Mouse (Mus musculus) urinary bladder, adult 18-20 months (tissue): ENCODE results near the gene Osm.
A peak's percentile ranks its signal among the peaks of the same experiment; 100 is the strongest.

ENCODE experiments used
- DNase-seq, 2 experiments: peaks; one replicate each; pipeline ENCODE4 v3.0.0; 2022; ENCODE audit warnings: low spot score in 2 of 2, mixed read lengths in 2 of 2

Gene Osm

GRCm38 (mm10) chr11:4235665-4236545 is at the start of gene Osm:
Osm (plus strand) TSS chr11:4236420.
- no peak for DNase-seq

- peak; percentile 96 to 98 for DNase-seq
Measured at GRCm38 (mm10) chr11:4186486-4187317, 49.5 kb upstream of the Osm start, which contains the start of gene Tbc1d10a. Tbc1d10a (plus strand) TSS chr11:4186789.

DNA sequence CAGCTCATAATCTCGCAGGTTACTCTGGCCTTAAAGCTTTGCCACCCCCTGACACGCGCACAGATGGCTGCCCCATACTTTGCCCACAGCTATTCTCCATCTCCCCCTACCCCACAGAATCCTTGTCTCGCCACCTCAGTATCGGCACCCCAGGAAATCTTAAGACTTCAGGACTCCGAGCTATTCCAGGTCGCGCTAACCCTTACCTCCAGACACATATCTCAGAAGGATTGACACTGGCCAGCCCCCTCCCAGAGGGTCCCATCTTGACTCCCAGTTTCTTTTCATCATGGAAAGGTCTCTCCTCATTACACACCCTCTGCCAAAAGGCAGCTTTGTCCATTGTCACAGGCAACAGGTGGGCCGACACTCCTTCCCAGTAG is 48.9 kb upstream of the Osm start:
- no peak for DNase-seq

GRCm38 (mm10) chr11:4189182-4189581 is 47.0 kb upstream of the Osm start:
- no peak for DNase-seq

DNA sequence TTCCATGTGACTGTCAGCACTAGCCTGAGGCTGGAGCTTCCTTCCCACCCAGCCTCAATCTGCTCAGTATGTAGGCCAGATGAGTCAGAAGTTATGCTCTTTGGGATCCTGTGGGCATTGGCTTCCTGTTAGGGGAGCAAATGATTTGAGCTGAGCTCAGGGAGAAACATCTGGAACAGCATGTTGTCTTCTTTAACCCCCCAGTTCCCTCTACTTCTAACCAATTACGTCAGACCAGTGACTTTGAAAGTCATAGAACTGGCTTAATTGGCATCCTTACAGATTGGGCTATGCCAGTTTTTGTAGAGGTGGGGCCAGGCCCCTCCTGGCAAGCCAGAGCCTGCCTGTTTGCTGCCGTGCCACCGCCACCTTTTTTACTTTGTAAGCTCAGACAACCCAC is 45.5 kb upstream of the Osm start:
- no peak for DNase-seq

DNA sequence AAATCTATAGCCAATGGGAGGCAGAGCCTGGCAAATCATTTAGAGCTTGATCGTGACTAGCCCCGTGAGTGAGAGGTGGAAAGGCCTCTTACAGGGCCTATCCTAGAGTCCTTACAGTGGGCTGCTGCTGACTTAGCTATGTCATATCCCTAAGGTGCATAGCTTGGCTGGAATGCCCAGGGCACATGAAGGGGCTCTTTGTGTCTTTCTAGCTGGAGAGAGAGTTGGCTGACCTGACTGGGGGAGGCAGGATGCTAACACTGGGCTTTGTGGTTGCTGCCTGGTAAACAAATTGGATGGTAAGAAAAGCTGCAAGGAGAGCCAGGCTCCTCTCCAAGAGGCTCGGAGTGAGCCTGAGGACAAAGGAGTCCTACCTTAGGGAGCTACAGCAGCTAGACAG is 43.5 kb upstream of the Osm start:
- DNase-seq, result no peak

DNA sequence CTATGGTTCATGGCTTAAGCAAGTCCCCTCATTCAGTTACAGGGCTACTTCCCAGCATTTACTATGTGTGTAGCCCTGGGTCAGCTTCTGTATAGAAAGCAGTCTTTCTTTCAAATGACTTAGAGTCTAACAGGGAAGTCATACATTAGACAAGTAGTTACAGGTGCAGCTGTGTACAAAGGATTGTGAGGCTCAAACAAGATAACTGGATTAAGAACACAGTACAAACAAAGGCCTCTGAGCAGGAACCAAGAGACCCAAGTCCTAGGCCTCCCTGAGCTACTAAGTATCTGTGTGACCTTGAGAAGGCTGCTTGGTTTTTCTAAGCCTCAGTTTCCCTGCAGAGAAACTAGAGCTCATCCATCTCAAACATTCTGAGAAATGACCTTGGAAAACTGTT is 42.8 kb upstream of the Osm start:
- no peak for DNase-seq

DNA sequence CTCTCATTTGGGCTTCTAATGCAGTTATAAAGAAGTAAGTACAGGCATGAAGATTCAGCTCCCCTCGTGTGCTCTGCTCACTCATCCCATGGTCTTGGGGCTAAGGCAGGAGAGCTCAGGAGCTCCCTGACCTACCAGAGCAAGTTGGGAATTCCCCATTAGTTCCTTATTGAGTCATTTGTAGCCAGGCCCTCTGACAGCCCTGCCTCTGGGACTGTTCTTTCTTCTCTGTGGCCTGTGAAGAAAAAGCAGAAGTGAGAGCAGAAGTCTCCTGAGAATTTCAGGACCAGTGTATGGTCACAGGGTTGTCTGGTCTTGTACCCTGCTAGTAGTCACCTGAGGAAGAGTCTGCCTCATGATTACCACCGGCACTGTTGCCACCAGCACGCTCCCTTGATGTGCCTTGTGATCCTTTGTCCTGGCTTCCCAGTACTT is 40.6 kb upstream of the Osm start:
- DNase-seq, result no peak

DNA sequence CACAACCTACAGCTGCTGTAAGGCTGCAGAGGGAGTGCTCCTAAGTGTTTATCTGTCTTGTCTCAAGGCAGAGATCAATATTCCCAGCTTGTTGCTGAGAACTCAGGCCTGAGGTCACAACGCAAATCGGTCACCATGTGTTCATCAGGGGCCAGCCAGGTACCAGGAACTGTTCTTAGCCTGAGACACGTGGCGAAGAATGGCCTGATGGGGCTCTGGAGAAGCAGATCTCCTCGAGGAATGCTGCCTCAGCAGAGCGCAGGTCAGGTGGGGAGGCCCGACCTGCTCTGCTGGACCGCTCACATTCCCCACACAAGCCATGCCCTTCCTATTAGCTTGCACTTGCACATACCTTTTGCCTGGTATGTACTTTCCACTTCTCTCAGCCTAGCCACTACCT is 39.6 kb upstream of the Osm start:
- peak in 1 of 2 experiments; percentile 79 for DNase-seq

GRCm38 (mm10) chr11:4197691-4198090 is 38.5 kb upstream of the Osm start:
- no peak for DNase-seq

- no peak for DNase-seq
Measured at GRCm38 (mm10) chr11:4201981-4202700, 34.1 kb upstream of the Osm start.

GRCm38 (mm10) chr11:4202995-4203704 is 33.1 kb upstream of the Osm start:
- DNase-seq, result no peak

DNA sequence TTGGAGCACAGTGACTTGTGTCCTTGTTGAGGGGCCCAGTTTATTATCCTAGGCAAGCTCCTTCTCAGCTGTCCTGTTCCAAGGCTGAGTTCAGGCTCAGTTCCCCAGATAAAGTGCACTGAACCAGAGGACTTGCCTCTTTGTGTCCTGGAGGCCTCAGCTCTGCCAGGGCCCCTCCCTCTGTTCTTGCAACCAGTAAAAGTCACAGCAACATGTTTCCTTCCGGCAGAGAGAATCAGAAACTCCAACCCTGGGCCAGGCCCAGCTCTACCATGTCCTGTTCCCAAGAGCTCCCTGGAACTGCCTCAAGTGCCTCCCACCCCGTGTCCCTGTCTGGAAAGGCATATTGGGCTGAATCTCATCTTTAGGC is 32.5 kb upstream of the Osm start:
- DNase-seq, result peak in 1 of 2 experiments; percentile 64

- DNase-seq, result no peak
Measured at GRCm38 (mm10) chr11:4205097-4205655, 31.0 kb upstream of the Osm start.

DNA sequence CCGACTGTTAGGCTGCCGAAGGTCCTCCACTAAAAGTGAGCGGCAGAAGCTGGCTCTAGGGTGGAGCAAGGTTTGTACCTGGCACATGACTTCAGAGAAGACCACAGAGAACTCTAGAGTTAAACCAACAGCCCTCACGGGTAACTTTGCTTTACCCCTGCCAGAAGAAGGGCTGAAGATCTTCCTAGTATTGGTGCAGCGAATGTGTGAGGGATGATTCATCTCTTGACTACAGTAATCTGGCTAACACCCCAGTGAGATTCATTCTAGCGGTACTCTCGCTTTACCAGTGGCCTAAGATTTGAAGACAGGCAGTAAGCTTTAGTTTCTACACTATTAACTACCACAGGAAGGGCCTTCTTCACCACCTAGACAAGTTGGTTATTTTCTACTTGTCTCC is 30.3 kb upstream of the Osm start:
- no peak for DNase-seq

DNA sequence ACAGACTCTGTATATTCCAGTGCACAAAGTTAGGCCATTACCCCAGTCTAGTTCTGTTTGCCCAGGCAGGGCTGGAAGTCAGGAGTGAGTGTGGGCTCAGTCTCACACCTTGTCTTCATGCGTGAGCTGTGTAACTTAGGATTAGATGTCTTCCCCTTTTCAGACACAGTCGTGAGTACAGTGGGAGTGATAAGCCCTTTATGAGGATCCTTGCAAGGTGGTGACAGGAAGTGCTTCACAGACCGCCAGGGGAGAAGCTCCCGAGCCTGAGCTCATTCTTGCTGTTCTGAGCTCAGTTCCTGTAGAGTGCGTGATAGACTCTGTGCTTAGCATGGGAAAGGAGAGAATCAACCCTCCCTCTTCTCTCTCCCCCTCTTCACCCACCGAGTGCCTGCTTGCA is 29.7 kb upstream of the Osm start:
- no peak for DNase-seq

DNA sequence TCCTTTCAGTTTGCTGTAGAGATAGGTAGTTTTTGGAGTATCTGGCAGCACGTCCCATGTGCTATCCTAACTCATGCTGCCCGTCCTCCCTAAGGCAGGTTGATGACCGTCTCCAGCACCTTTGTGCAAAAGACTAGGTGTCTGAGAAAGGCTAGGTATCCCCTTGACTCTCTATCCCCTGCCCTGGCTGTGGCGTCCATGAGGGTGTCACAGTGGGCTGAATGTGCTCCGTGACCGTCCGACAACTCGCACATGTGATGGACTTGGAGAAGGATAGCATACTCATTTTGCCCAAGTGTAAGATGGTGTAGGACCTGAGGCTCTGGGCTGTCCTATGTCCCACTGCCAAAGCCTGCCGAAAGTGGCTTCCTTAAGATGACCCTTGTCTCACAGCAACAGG is 28.6 kb upstream of the Osm start:
- DNase-seq, result no peak

DNA sequence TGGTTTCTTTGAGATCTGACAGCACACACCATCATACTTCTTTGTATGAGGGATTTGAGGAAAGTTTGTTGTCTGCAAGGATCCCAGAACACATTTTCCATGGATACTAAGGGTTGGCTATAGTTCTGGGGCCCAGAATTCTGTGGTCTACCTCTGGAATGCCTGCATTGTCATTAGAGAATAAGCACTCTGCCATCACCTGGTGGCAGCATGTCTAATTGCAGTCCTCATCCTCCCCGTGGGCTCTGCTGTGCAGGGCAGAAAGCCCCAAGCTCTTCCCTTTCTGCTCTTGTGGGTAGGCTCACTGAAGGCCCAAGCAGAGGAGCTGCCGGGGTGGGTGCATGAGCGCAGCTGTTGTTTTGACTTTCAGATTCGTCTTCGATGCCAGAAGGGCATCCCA is 26.7 kb upstream of the Osm start:
- DNase-seq, result no peak

- DNase-seq, result no peak
Measured at GRCm38 (mm10) chr11:4210786-4211185, 25.4 kb upstream of the Osm start.

- DNase-seq, result no peak
Measured at GRCm38 (mm10) chr11:4213107-4213506, 23.1 kb upstream of the Osm start.

GRCm38 (mm10) chr11:4214572-4214971 is 21.6 kb upstream of the Osm start:
- DNase-seq, result no peak
